20 mouse cellular contexts compared by ENCODE assay signal in genomic region chr4:142274441-142275234, GRCm38 (mm10). TPM values are rescaled to one million over a fixed set of nuclear protein-coding genes. Genes with fewer than 3 reads are reported as not detected.
DNase-seq lines count a peak whose midpoint lies in the region; ATAC-seq and TF ChIP-seq lines count a peak whose summit lies in the region.
"Had no signal": no experiment of that assay in that cellular context is flagged by ENCODE, and none has a peak within 500 bp of the region (broad histone marks: within the 10 kb centered on the region; RNA-seq: fewer than 3 reads in every experiment).

No protein-coding gene starts in this region.

- no peaks in the 10 kb centered on the region for H3K36me3 ChIP-seq in forebrain, postnatal 0 days (ENCODE audit: insufficient read depth)
- H3K36me3 ChIP-seq: limb, embryonic 15.5 days had no signal

- H3K27me3 ChIP-seq in forebrain, postnatal 0 days (ENCODE audit: insufficient read depth, low read length) = no peaks in the 10 kb centered on the region
- H3K27me3 ChIP-seq: limb, embryonic 15.5 days; megakaryocyte, embryonic 14.5 days had no signal

- H3K4me3 ChIP-seq in forebrain, postnatal 0 days (ENCODE audit: low read depth, low read length) = no peak overlapping the region
- H3K4me3 ChIP-seq: heart, adult 2 months; limb, embryonic 15.5 days; megakaryocyte, embryonic 14.5 days; myocyte had no signal

- H3K4me2 ChIP-seq in forebrain, postnatal 0 days (ENCODE audit: low read depth) = no peak overlapping the region
- H3K4me2 ChIP-seq: limb, embryonic 15.5 days had no signal

- no peak overlapping the region for H3K27ac ChIP-seq in forebrain, postnatal 0 days (ENCODE audit: low read depth, low read length)
- H3K27ac ChIP-seq: heart, adult 2 months; limb, embryonic 15.5 days had no signal

- peak; percentile 62 for ATAC-seq in forebrain, postnatal 0 days
- ATAC-seq: activated CD4-positive, CD25-positive, alpha-beta regulatory T cell, adult 4 months; CD4-positive, CD25-positive, alpha-beta regulatory T cell, adult 4 months; liver, postnatal 0 days had no signal

- no peaks in the 10 kb centered on the region for H3K9me3 ChIP-seq in forebrain, postnatal 0 days (ENCODE audit: low read length)
- H3K9me3 ChIP-seq: limb, embryonic 15.5 days had no signal

- WGBS in forebrain, postnatal 0 days = 28% methylated on average over 11 of the region's 11 CpGs

- no peak for TF ChIP-seq POLR2A in brain, embryonic 14.5 days (IDR thresholded peaks at IDR 0.05; ENCODE audit: borderline replicate concordance, extremely low read depth, insufficient read depth, insufficient read length, poor library complexity, severe bottlenecking)

- intact Hi-C loops in heart, postnatal 10 days (cut with DNase I) = no loop called here

- peak; percentile 55 for DNase-seq in retina, postnatal 1 day
- DNase-seq in retina, embryonic 14.5 days (ENCODE audit: low spot score) = no peak
- DNase-seq in brain, embryonic 14.5 days (ENCODE audit: low read depth) = peak; percentile 74
- DNase-seq in forebrain, postnatal 0 days = no peak
- DNase-seq in cerebellum, postnatal 25 days = no peak
- no peak for DNase-seq in thymus, postnatal 25 days
- DNase-seq in heart, postnatal 10 days = no peak
- DNase-seq: adrenal gland, postnatal 25 days; cerebellum, postnatal 10 days; gastrocnemius, postnatal 10 days; heart, adult 2 months; kidney, adult 8-10 months; spleen, adult 18-20 months; thymus, postnatal 14 days had no signal

- no peak overlapping the region for H3K9ac ChIP-seq in forebrain, postnatal 0 days
- H3K9ac ChIP-seq: limb, embryonic 15.5 days; liver, postnatal 0 days had no signal

- no peak for TF ChIP-seq CTCF in brain, embryonic 14.5 days (IDR thresholded peaks at IDR 0.05; ENCODE audit: borderline replicate concordance, extremely low read depth, insufficient read depth, insufficient read length)
- TF ChIP-seq CTCF in forebrain, postnatal 0 days (IDR thresholded peaks at IDR 0.05; ENCODE audit: low read depth) = no peak

- peaks cover 5% of the 10 kb centered on the region for H3K4me1 ChIP-seq in forebrain, postnatal 0 days (ENCODE audit: insufficient read depth)
- H3K4me1 ChIP-seq: megakaryocyte, embryonic 14.5 days had no signal

RNA-seq across cellular contexts. Expression of gene Kazn, which starts 35.4 kb away (rescaled TPM):
- polyA plus RNA-seq in brain, embryonic 14.5 days (2012; rRNA removed) = 38.3 and 61.2 TPM in 2 replicates
- 48.4 and 56.4 TPM in 2 replicates for total RNA-seq in forebrain, postnatal 0 days (2014; rRNA removed)
- 15.1 and 18.7 TPM in 2 replicates for polyA plus RNA-seq in forebrain, postnatal 0 days (2015; fragmentation: Nextera tagmentation; extraction: Ambion mirVana)
- 1 to 10 TPM; 7.3 to 9.1 TPM for total RNA-seq in heart, postnatal 10 days (2021)
- polyA plus RNA-seq: activated CD4-positive, CD25-positive, alpha-beta regulatory T cell, adult 4 months; CD4-positive, CD25-positive, alpha-beta regulatory T cell, adult 4 months; myocyte had no signal

Comparison
In these comparisons a context has a peak if more than half of its experiments do, and no peak if none do; other contexts are left out.
1. DNase-seq: peak in retina, postnatal 1 day (single experiment) and brain, embryonic 14.5 days (single experiment); none in retina, embryonic 14.5 days (single experiment), forebrain, postnatal 0 days (single experiment), cerebellum, postnatal 25 days (0 of 2), thymus, postnatal 25 days (single experiment) and heart, postnatal 10 days (0 of 2).